Mouse (Mus musculus): ENCODE results near the gene Syne3. TPM values are rescaled to one million over a fixed set of nuclear protein-coding genes. Genes with fewer than 3 reads are reported as not detected.

Syne3 gene
- polyA plus RNA-seq, 1 experiment from 2014 or later, result 0.29 TPM

DNA sequence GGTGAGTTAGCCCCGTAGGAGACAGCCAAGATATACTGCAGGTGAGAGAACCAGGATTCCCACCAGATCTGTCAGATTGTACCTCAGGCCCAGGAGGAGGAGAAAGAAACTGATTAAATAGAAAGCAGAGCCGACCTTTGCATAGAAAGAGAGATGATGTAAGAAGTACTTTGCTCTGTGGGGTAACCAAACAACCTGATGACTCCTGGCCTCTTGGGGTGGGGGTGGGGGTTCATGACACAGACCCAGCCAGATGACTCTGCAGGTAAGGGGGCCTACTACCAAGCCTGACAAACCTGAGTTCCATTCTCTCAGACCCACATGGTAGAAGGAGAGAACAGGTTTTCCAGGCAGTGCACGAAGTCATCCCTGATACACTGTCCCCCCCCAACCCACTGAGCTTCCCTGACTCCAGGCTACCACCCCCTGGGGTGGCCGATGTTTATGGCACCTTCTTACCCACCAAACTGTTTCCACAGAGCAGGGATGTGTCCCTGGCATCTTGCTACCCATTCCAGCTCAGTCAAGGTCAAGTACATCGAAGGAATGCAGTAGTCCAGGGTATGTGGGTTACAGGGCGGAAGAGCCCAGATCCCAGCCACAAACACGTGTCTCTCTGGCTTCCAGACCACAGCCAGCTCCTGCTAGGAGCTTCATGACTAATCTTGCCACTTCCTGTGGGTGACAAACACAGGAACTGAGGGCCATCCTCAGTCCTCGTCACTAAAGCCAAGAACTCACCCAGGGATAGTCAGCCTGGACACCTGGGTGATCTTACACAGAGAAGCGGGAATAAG, 8.9 kb downstream of the Syne3 start:
- no peaks in the 10 kb centered on the region for H3K4me1 ChIP-seq (ENCODE audit: insufficient read depth)
- ATAC-seq (ENCODE audit: insufficient read depth) (no peak), DNase-seq (no peak)
- H3K9me3 ChIP-seq (ENCODE audit: low read depth, low read length), result no peaks in the 10 kb centered on the region
- no peaks in the 10 kb centered on the region for H3K36me3 ChIP-seq (ENCODE audit: insufficient read depth)
- H3K4me2 ChIP-seq, result no peak overlapping the region
- no peak overlapping the region for H3K9ac ChIP-seq
- no peak for TF ChIP-seq CTCF (IDR thresholded peaks at IDR 0.05; ENCODE audit: low read depth)
- H3K4me3 ChIP-seq (ENCODE audit: low read depth, low read length), result no peak overlapping the region
- 62% methylated on average over 9 of the region's 9 CpGs for WGBS
- no peaks in the 10 kb centered on the region for H3K27me3 ChIP-seq (ENCODE audit: insufficient read depth, low read length)
- H3K27ac ChIP-seq (ENCODE audit: low read depth), result no peak overlapping the region

DNA sequence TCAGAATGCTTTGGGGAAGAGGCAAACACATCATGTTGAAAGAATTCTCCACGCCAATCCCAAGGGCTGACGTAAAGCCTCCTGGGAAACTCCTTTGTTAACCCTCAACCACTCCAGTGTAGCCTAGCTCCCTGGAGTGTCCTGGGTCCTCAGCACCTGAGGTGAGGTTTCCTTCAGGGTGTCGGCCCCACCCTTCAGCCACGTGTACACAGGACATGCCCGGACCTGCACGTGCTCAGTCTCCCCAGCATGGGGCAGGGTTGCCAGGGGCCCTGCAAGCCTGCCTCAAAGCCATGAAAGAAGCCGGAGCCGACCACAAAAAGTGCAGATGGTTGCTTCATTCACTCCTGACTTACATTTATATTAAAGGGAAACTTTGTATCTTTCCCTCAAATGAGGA, 10.4 kb downstream of the Syne3 start:
- WGBS, result 49% methylated on average over 8 of the region's 8 CpGs
- no peak for DNase-seq

DNA sequence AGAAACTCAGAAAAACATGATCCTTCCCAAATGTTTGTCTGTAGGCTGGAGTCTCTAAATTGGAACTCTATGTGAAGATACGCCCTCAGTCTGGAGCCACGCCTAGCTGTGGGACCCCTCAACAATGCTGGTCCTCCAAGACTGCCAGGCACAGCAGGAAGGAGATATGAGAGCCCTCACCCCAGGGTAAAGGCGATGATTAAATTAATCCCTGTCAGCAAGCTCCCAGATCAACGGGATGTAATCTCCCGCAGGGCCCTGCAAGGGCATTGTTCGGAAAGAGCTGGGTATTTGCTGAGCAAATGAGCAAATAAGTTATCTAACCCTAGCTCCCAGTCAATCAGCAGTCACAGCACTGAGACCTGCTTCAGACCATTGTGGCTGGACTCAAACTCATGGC, 11.1 kb downstream of the Syne3 start:
- no peaks in the 10 kb centered on the region for H3K36me3 ChIP-seq (ENCODE audit: insufficient read depth)
- peaks cover 7% of the 10 kb centered on the region; the same call in 1 of the 2 replicates for H3K27me3 ChIP-seq (ENCODE audit: insufficient read depth, low read length)
- no peak overlapping the region for H3K4me3 ChIP-seq (ENCODE audit: low read depth, low read length)
- no peaks in the 10 kb centered on the region for H3K9me3 ChIP-seq (ENCODE audit: low read depth, low read length)
- DNase-seq, result no peak
- no peak overlapping the region for H3K4me2 ChIP-seq
- WGBS, result 57% methylated on average over 6 of the region's 6 CpGs
- H3K9ac ChIP-seq, result no peak overlapping the region
- H3K27ac ChIP-seq (ENCODE audit: low read depth), result no peak overlapping the region
- no peak for ATAC-seq (ENCODE audit: insufficient read depth)
- no peaks in the 10 kb centered on the region for H3K4me1 ChIP-seq (ENCODE audit: insufficient read depth)
- TF ChIP-seq CTCF (IDR thresholded peaks at IDR 0.05; ENCODE audit: low read depth), result no peak

More for the DNA sequence above, 10.4 kb downstream of the Syne3 start:
- H3K4me1 ChIP-seq (ENCODE audit: insufficient read depth), result no peaks in the 10 kb centered on the region
- H3K9ac ChIP-seq, result no peak overlapping the region
- peaks cover 7% of the 10 kb centered on the region; the same call in 1 of the 2 replicates for H3K27me3 ChIP-seq (ENCODE audit: insufficient read depth, low read length)
- H3K27ac ChIP-seq (ENCODE audit: low read depth), result no peak overlapping the region
- 0 out of 2 replicates have a peak, but pooled peaks have one; percentile 42 for ATAC-seq (ENCODE audit: insufficient read depth)
- no peaks in the 10 kb centered on the region for H3K9me3 ChIP-seq (ENCODE audit: low read depth, low read length)
- no peak for TF ChIP-seq CTCF (IDR thresholded peaks at IDR 0.05; ENCODE audit: low read depth)
- H3K36me3 ChIP-seq (ENCODE audit: insufficient read depth), result no peaks in the 10 kb centered on the region
- no peak overlapping the region for H3K4me2 ChIP-seq
- no peak overlapping the region for H3K4me3 ChIP-seq (ENCODE audit: low read depth, low read length)

DNA sequence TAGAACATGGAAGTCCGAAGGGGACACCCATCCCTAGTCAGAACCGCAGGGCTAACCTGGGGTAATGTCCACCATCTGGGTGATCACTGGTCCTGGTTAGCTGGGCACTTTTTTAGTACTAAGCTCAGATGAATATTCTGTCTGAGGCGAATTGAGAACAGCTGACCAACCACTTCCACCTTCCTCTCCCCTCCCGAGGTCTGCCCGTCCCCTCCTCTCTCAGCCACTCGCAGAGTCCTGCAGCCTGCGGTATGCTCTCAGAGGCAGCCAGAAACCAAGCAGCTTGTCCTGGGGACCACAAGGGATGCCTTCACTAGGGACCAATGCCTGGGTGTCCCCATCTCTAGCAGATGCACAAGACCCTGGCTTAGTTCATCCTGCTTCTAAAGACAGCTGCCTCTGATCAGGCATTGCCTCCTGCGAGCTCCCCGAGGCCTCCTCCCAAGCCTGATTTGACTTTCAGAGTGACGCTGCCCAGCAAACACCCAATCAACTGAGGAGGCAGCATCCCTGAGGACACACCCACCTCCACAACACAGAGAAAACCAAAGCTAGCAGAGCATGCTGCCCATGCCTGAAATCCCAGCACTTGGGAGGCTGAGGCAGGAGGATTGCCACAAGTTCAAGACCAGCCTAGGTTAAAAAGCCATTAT, 11.8 kb downstream of the Syne3 start:
- Histone ChIP-seq H3K36me3 (ENCODE audit: insufficient read depth) (no peaks in the 10 kb centered on the region), H3K9me3 (ENCODE audit: low read depth, low read length) (no peaks in the 10 kb centered on the region), H3K4me3 (ENCODE audit: low read depth, low read length) (no peak overlapping the region), H3K27me3 (ENCODE audit: insufficient read depth, low read length) (peaks cover 11% of the 10 kb centered on the region), H3K27ac (ENCODE audit: low read depth) (no peak overlapping the region), H3K9ac (no peak overlapping the region), H3K4me1 (ENCODE audit: insufficient read depth) (no peaks in the 10 kb centered on the region), H3K4me2 (no peak overlapping the region)
- no peak for TF ChIP-seq CTCF (IDR thresholded peaks at IDR 0.05; ENCODE audit: low read depth)
- ATAC-seq (ENCODE audit: insufficient read depth) (no peak), DNase-seq (no peak)
- 74% methylated on average over 10 of the region's 10 CpGs for WGBS

DNA sequence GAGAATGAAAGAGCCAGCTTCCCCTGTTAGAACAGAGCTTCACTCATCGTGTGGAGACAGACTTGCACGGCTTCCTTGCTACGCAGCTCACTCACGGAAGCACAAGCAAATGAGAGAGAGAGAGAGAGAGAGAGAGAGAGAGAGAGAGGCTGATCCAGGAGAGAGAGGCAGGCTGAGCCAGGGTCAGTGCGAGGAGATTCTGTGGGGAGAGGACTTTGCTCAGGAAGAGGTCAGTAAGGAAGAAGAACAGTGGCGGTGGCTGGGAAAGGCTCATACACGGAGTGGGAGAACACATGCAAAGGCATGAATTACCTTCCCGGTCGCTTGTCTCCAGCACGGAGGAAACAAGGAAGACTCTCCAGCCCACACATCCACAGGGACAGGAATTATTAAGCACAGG, 12.4 kb downstream of the Syne3 start:
- Histone ChIP-seq H3K27ac (ENCODE audit: low read depth) (no peak overlapping the region), H3K9ac (no peak overlapping the region), H3K4me2 (no peak overlapping the region), H3K9me3 (ENCODE audit: low read depth, low read length) (no peaks in the 10 kb centered on the region), H3K4me1 (ENCODE audit: insufficient read depth) (no peaks in the 10 kb centered on the region), H3K27me3 (ENCODE audit: insufficient read depth, low read length) (peaks cover 11% of the 10 kb centered on the region), H3K4me3 (ENCODE audit: low read depth, low read length) (no peak overlapping the region), H3K36me3 (ENCODE audit: insufficient read depth) (no peaks in the 10 kb centered on the region)
- DNase-seq (no peak), ATAC-seq (ENCODE audit: insufficient read depth) (no peak)
- TF ChIP-seq CTCF (IDR thresholded peaks at IDR 0.05; ENCODE audit: low read depth), result no peak
- 71% methylated on average over 10 of the region's 10 CpGs for WGBS

DNA sequence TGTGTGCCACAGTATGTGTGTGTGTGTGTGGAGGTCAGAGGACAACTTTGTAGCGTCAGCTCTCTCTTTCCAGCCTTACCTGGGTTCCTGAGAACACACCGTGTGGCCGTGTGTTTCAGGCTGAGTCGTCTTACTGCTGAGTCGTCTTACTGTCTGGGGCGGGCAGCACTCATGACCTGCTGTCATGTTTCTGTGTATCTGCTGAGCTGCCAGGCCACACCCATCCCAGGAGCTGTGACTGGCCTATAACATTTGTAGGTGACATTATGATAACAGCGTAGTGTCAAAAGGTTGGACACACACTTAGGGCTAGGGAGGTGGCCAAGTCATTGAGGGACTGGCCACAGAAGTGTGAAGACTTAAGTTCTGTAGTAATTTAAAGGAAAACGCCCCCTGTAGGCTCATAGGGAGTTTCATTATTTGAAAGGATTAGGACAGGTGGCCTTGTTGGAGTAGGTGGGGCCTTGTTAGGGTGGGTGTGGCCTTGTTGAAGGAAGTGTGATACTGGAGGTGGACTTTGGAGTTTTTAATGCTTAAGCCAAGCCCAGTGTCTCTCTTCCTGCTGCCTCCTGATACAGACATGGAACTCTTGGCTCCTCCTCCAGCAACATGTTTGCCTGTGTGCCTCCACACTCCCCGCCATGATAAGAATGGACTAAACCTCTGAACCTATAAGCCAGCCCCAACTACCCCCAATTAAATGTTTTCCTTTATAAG, 13.4 kb downstream of the Syne3 start:
- 81% methylated on average over 9 of the region's 9 CpGs for WGBS
- Histone ChIP-seq H3K4me2 (no peak overlapping the region), H3K36me3 (ENCODE audit: insufficient read depth) (no peaks in the 10 kb centered on the region), H3K27me3 (ENCODE audit: insufficient read depth, low read length) (peaks cover 11% of the 10 kb centered on the region), H3K27ac (ENCODE audit: low read depth) (no peak overlapping the region), H3K9ac (no peak overlapping the region), H3K4me3 (ENCODE audit: low read depth, low read length) (no peak overlapping the region), H3K4me1 (ENCODE audit: insufficient read depth) (no peaks in the 10 kb centered on the region), H3K9me3 (ENCODE audit: low read depth, low read length) (no peaks in the 10 kb centered on the region)
- no peak for ATAC-seq (ENCODE audit: insufficient read depth)
- TF ChIP-seq CTCF (IDR thresholded peaks at IDR 0.05; ENCODE audit: low read depth), result no peak
- no peak for DNase-seq

Measured in lung, embryonic 14.5 days (tissue).